Mouse (Mus musculus) ES-Bruce4 (cell line): ENCODE measurements around the gene Nptx1.

ENCODE experiments used
- CTCF ChIP-seq: IDR thresholded peaks from one replicate; pipeline ENCODE4 v1.8.1; 2011; ENCODE audit warnings: low read depth, low read length
- POLR2A ChIP-seq: IDR thresholded peaks from one replicate; pipeline ENCODE4 v1.8.1; 2011; ENCODE audit warnings: low read length; ENCODE audit not compliant: insufficient read depth

DNA sequence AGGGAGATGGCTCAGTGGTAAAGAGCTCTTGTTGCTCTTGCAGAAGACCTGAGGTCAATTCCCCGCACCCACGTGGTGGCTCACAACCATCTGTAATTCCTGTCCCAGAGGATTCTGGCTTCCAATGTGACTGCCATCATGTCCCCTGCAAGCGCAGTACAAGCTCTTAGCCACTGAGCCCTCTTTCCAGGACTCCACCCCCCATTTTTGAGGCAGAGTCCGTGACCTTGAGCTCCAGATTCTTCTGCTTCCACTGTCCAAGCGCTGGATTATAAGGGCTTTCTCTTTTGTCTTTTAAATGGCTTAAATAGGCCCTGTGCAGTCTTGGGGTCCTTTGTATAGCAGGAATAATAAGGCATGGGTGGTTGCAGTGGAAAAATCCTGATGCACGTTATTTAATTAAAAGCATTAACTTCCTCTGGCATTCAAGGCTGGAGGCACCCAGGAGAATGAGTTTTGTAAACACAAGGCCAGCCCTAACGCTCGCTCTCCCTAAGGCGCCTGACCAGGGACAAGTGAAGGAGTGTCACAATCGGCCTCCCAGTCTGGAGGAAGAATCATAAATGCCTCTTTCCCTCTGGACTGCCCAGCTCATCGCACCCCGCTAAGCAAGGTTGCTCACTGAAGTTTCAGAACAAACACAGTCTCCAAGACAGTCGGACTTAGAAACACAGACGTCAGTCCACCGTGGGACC lies 24.9 kb upstream of the Nptx1 start:
- TF ChIP-seq POLR2A (no peak), CTCF (no peak)
